In the genomic region with DNA sequence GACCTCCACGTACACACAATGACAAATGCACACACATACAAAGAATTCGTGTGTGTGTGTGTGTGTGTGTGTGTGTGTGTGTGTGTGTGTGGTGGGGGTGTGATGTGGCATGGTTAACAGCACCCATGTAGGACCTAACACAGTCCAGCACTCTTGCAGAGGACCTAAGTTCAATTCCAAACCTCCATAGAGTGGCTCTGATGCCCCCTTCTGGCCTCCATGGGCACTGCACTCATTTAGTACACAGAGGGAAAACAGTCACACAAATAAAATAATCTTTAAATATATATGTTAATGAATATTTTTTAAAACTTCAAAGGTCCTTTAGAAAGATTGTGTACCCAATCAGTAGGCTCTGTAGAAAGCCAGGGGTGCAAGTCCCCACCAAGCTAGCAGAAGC, we compare ENCODE assay signal across 9 mouse cellular contexts. TPM values are rescaled to one million over a fixed set of nuclear protein-coding genes. Genes with fewer than 3 reads are reported as not detected.
DNase-seq lines count a peak whose midpoint lies in the region; ATAC-seq and TF ChIP-seq lines count a peak whose summit lies in the region.
"Had no signal": no experiment of that assay in that cellular context is flagged by ENCODE, and none has a peak within 500 bp of the region (broad histone marks: within the 10 kb centered on the region; RNA-seq: fewer than 3 reads in every experiment).

No protein-coding gene starts in this region.

- TF ChIP-seq POLR2A in lung, adult 2 months (IDR thresholded peaks at IDR 0.05; ENCODE audit: borderline replicate concordance, extremely low read depth, low read depth, low read length) = no peak

- no peaks in the 10 kb centered on the region for H3K4me1 ChIP-seq in lung, adult 2 months (ENCODE audit: control insufficient read depth, insufficient read depth, low read length)
- 0 out of 2 replicates have a peak, but pooled peaks cover under 1% of the 10 kb centered on the region for H3K4me1 ChIP-seq in liver, postnatal 0 days (ENCODE audit: insufficient read depth)

- no peak overlapping the region for H3K4me3 ChIP-seq in lung, adult 2 months (replicated peaks; ENCODE audit: extremely low read depth, low read depth, low read length)
- H3K4me3 ChIP-seq in liver, postnatal 0 days (ENCODE audit: low read depth, low read length) = no peak overlapping the region
- H3K4me3 ChIP-seq: megakaryocyte, embryonic 14.5 days had no signal

- H3K9ac ChIP-seq in liver, postnatal 0 days (replicated peaks) = no peak overlapping the region

- no peak for ATAC-seq in liver, postnatal 0 days
- no peak for ATAC-seq in activated CD4-positive, CD25-positive, alpha-beta regulatory T cell, adult 4 months

- peak; percentile 56 for TF ChIP-seq CTCF in lung, adult 2 months (IDR thresholded peaks at IDR 0.05; ENCODE audit: insufficient read depth, low read length)
- TF ChIP-seq CTCF in liver, postnatal 0 days (IDR thresholded peaks at IDR 0.05; ENCODE audit: low read depth) = peak; percentile 75

- 56% methylated on average over 2 of the region's 2 CpGs for WGBS in lung, adult 2 months
- 54% methylated on average over 2 of the region's 2 CpGs for WGBS in liver, postnatal 0 days (ENCODE audit: insufficient replicate concordance)

- no peak overlapping the region for H3K4me2 ChIP-seq in liver, postnatal 0 days (ENCODE audit: low read depth, low read length)

- peak; percentile 48 for DNase-seq in embryo, embryonic 10 days (ENCODE audit: low spot score)
- no peak for DNase-seq in embryo, embryonic 9.5 days (ENCODE audit: extremely low spot score)
- DNase-seq in lung, adult 2 months = no peak
- no peak for DNase-seq in lung, postnatal 25 days (ENCODE audit: low spot score)
- DNase-seq in R1 (ENCODE audit: low read depth, low spot score) = peak; percentile 41
- peak; percentile 64 for DNase-seq in liver, postnatal 0 days
- DNase-seq in yolk sac, embryonic 10.5 days (ENCODE audit: low spot score) = no peak

- H3K27me3 ChIP-seq in liver, postnatal 0 days (ENCODE audit: insufficient read depth, low read length) = peaks cover 19% of the 10 kb centered on the region

- no peaks in the 10 kb centered on the region for H3K36me3 ChIP-seq in liver, postnatal 0 days (replicated peaks; ENCODE audit: insufficient read depth, low read length)

- no peaks in the 10 kb centered on the region for H3K9me3 ChIP-seq in liver, postnatal 0 days (ENCODE audit: low read length)

- H3K27ac ChIP-seq in liver, postnatal 0 days (ENCODE audit: low read depth) = no peak overlapping the region

- TF ChIP-seq EP300 in liver, postnatal 0 days (IDR thresholded peaks at IDR 0.05; ENCODE audit: low read depth) = no peak

RNA-seq across cellular contexts. Expression of gene Gm266, which starts 5.7 kb away (rescaled TPM):
- 0.12 and 0.31 TPM in 2 replicates for polyA plus RNA-seq in lung, adult 2 months (2012; rRNA removed)
- polyA plus RNA-seq in liver, postnatal 0 days (2015; fragmentation: Nextera tagmentation; extraction: Ambion mirVana) = 0.49 and 0.54 TPM in 2 replicates
- polyA plus RNA-seq in activated CD4-positive, CD25-positive, alpha-beta regulatory T cell, adult 4 months (2017; shearing (Covaris generic)) = not detected

RNA-seq across cellular contexts. Expression of gene Tnfaip2, which starts 37.6 kb away (rescaled TPM):
- polyA plus RNA-seq in lung, adult 2 months (2012; rRNA removed) = 31.7 and 43.6 TPM in 2 replicates
- 72.0 and 79.5 TPM in 2 replicates for polyA plus RNA-seq in liver, postnatal 0 days (2015; fragmentation: Nextera tagmentation; extraction: Ambion mirVana)
- not detected for polyA plus RNA-seq in activated CD4-positive, CD25-positive, alpha-beta regulatory T cell, adult 4 months (2017; shearing (Covaris generic))

RNA-seq across cellular contexts. Expression of gene Eif5, which starts 57.9 kb away (rescaled TPM):
- polyA plus RNA-seq in lung, adult 2 months (2012; rRNA removed) = 48.5 and 68.3 TPM in 2 replicates
- polyA plus RNA-seq in liver, postnatal 0 days (2015; fragmentation: Nextera tagmentation; extraction: Ambion mirVana) = 520 and 559 TPM in 2 replicates
- polyA plus RNA-seq in activated CD4-positive, CD25-positive, alpha-beta regulatory T cell, adult 4 months (2017; shearing (Covaris generic)) = 100 to 1,000 TPM; 177 to 194 TPM

Comparison
In these comparisons a context has a peak if more than half of its experiments do, and no peak if none do; other contexts are left out.
1. DNase-seq: peak in embryo, embryonic 10 days (single experiment), R1 (single experiment) and liver, postnatal 0 days (single experiment); none in embryo, embryonic 9.5 days (single experiment), lung, adult 2 months (single experiment), lung, postnatal 25 days (single experiment) and yolk sac, embryonic 10.5 days (single experiment).
2. RNA of gene Tnfaip2, which starts 37.6 kb away (polyA plus RNA-seq): 72.0 to 79.5 TPM in liver, postnatal 0 days and 31.7 to 43.6 TPM in lung, adult 2 months; not detected in activated CD4-positive, CD25-positive, alpha-beta regulatory T cell, adult 4 months; every median in the first group is over 10 times any median in the second.